Mouse (Mus musculus) thymus, adult 2 months (tissue): Measurements from ENCODE around the gene Bpifb4.

ENCODE experiments used
- CTCF ChIP-seq: fragments of 200-500 bp; IDR thresholded peaks from 2 replicates; pipeline ENCODE4 v1.5.1; 2012; ENCODE audit warnings: mild to moderate bottlenecking, control low read depth, low read length, moderate library complexity, borderline replicate concordance; ENCODE audit not compliant: control insufficient read depth, poor library complexity, insufficient read depth; ENCODE audit errors: extremely low read depth
- POLR2A ChIP-seq: fragments of 200-500 bp; IDR thresholded peaks from 2 replicates; pipeline ENCODE4 v1.6.1; 2012; ENCODE audit warnings: mild to moderate bottlenecking, low read length, control low read depth, moderate library complexity; ENCODE audit not compliant: control insufficient read depth, poor library complexity, insufficient read depth; ENCODE audit errors: extremely low read depth

DNA sequence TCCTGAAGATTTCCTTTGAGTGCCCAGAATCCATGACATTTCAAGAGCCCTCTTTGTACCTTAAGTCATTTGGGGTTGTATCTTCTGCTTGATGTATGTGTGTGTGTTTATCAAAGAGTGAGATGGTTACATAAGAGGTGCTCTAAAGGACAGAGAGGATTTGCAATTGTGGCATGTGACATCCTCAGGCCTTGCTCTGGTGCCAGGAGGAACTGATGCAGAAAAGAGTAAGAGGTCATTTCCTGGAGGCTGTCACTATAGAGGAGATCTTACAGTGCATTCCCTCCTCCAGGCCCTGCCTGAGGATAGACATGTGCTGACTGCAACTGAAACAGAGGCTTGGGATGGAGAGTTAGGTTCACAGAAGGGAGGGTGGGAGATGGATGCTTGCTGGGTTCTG lies 63.0 kb downstream of the Bpifb4 start:
- TF ChIP-seq CTCF (no peak), POLR2A (no peak)
